Mouse (Mus musculus): Measurements from ENCODE around the gene Hdac10. TPM values are rescaled to one million over a fixed set of nuclear protein-coding genes. Genes with fewer than 3 reads are reported as not detected.

The Hdac10 gene
- total RNA-seq, 2 experiments from 2014 or later: 19.8 TPM

DNA sequence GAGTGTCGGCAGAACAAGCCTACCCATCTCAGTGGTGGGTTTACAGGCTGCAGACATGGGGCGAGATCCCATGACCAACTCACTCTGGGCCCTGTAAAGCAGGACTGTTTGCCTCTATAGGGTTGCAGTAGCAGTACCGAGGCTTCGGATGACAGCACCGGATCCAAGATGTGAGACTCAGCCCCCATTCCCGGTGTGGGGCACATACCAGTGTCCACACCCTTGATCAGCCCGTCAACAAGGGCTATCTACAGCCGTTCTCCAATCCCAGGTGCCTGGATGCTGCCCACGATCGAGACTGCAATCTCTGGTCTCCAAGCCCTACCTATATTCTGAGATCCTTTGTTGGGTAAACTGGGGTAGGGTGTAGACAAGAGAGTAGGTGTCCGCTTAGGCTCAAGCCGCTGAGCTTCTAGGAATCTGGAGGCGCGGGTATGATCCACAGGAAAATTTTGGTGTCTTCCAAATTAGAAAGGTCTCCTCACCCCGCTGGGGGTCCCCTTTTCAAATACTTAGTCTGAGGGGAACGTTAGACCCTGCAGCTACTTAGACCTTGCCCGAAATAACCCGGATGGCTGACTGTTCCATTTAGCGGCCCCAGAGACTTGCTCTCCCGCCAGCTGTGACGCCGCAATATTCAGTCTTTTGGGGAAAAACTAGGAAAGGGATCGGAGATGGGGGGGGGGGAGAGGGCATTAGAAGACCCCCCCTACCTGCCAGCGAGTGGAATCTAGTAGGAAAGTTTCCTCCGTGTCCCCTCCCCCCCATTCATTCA lies 20.2 kb upstream of the Hdac10 start:
- no peak for DNase-seq (ENCODE audit: low spot score in 2 of 2)

DNA sequence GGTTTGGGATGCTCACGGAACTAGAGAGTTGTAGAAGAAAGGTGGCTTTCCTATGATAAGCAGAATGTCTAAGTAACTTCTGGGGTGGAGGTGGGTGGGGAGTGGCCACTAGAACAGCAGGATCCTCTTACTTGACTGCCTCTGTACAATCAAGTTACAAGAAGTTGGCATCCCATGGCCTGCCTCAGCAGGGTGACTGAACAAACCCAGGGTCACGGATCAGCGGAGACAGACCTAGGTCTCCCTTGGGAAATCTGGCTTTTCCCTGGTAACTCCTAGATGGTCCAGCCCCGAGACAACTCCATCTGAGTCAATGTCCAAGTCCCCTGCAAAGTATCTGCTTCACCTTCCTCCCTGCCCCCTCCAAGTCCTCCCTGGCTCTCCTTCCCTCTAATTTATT lies 19.4 kb upstream of the Hdac10 start:
- no peak for DNase-seq (ENCODE audit: low spot score in 2 of 2)

DNA sequence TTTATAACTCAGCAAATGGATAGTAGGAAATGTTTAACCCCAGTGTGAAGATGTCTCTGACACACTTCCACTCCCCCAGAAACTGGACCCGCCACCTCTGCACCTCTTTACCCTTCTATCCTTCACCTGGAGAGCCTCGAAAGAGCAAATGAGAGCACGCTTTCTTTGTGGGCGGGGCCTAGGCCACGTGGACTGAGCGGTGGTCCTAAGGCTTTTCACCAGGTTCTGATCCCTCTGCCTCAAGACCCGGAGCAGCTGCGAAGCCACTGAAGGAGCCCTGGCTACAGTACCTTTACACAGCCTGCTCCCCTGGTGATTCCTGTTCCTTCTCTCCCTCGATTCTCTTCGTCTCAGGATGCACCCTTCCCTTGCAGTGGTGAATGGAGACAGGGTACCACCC lies 19.0 kb upstream of the Hdac10 start:
- DNase-seq (ENCODE audit: low spot score in 2 of 2): no peak

DNA sequence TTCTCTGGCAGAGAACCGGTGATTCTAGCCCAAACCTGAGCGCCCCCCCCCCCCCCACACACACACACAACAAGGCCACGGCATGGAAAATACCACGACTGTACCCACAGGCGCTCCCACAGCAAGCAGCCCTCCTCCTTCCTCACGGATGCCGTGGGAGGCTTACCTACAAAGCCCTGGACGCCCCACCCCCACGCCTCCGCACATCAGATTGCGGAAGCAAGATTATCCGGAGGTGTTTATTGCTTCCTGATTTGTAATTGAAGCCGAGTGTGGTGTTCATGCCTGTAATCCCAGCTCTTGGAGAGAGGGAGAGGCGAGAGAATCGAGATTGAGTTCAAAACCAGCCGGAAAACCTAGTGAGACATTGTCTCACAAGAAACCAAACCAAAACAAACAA lies 18.5 kb upstream of the Hdac10 start:
- DNase-seq (ENCODE audit: low spot score in 2 of 2): no peak

DNA sequence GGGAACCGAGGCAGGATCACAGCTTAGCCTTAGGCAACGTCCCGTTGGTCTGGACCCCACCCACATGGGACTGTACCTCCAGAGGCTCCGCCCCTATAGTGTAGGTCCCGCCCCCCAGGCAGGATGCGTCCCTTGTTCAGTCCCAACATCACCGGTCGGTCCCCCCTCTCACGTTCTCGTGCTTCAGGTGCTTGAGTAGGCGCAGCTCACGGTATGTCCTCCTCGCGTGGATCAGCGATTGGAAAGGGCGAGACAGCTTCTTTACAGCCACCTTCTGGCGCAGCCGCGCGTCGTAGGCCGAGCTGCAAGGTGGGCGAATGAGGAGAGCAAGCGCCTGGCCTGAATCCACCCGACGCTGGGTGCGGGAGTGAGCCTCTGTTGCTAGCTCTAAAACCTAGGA lies 18.0 kb upstream of the Hdac10 start:
- DNase-seq (ENCODE audit: low spot score in 2 of 2): no peak

DNA sequence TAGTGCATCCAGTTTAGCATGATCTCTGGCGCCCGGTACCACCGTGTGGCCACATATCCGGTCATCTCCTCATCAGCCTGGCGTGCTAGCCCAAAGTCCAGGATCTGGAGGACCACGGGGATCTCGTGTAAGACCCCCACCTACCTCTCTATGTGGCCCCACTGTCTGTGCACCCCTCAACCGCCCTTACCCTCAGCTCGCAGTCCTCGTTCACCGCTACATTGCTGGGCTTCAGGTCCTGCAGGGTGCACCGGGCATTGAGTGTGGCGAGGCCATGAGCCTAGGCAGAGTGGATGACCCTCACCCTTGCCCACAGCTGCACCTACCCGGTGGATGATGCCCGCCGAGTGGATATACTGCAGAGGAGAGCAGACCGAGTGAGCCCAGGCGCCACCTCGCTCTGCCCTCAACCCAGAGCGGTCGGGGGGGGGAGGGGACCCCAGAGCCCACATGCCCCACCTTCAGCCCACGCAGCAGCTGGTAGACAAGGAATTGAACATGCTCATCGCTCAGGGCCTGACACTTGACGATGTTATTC lies 17.4 kb upstream of the Hdac10 start:
- no peak for DNase-seq (ENCODE audit: low spot score in 2 of 2)

DNA sequence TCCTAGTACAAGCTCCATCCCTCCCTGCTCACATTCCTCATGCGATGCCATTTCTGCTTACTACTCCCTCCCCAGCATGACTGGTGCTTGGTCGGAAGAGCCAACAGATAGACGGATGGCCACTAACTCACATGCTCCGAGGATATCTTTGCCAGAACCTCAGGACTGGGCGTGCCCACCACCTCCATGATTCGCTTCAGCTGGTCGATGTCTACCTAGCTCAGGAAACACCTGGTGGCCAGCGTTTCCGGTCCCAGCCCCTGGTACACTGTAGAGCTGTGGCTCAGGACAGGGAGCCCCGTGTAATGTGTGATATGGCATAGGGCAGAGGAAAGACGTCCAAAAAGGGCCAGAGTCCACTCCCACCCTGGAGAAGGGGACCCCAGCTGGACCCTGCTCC lies 16.5 kb upstream of the Hdac10 start:
- no peak for DNase-seq (ENCODE audit: low spot score in 2 of 2)

DNA sequence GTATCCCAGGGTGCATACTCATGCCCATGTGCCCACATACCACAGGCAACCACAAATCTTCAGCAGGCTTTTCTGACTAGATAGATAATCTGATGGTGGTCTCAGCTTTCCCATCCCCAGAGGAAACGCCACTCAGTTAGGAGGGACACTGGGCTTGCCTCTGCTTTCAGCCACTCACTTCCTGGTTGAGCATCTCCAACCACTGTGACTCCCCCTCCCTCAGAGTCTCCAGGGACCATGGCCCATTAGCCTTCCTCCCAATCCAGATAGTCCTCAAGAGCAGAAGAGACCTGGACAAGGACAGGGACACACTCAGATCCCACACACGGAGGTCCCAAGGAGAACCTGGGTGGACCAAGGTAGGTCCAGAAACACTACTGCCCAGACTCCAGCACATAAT lies 14.6 kb upstream of the Hdac10 start:
- no peak for DNase-seq (ENCODE audit: low spot score in 2 of 2)

DNA sequence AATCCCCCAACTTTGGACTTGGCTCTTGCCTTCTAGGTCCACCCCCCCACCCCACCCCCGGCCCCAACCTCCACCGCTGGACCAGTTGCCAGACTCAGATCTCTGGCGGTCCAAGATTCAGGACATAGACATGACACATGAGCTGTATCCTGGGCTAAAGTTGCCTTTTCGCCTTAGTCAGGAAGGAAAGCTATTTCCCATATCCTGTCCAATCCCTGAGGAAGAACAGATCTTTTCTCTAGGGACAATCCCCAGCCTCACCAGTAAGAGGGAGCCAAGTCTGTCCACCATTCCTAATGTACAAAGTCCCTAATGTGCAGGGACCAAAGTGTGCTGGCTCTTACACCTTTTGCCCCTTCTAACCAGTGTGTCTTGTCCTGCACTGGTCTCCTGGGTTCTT lies 13.4 kb upstream of the Hdac10 start:
- DNase-seq (ENCODE audit: low spot score in 2 of 2): no peak

DNA sequence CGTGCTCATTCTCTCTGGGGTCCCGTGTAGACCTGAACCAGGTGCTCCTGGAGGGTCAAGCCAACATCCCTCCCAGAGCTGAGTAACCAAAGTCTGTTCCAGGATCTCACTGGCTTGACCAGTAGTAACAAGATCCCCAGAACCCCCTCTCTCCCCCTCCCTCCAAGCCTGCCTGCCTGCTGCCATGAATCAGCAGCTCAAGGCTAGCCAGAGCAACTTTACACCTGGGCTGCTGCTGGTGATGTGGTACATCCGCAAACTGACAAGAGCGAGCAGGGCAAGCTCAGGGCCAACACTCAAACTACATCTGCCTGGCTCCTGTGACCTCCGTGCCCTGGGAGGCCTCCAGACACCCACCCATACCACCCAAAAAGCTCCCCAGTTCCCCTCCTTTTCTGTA lies 12.9 kb upstream of the Hdac10 start:
- DNase-seq (ENCODE audit: low spot score in 2 of 2): no peak

DNA sequence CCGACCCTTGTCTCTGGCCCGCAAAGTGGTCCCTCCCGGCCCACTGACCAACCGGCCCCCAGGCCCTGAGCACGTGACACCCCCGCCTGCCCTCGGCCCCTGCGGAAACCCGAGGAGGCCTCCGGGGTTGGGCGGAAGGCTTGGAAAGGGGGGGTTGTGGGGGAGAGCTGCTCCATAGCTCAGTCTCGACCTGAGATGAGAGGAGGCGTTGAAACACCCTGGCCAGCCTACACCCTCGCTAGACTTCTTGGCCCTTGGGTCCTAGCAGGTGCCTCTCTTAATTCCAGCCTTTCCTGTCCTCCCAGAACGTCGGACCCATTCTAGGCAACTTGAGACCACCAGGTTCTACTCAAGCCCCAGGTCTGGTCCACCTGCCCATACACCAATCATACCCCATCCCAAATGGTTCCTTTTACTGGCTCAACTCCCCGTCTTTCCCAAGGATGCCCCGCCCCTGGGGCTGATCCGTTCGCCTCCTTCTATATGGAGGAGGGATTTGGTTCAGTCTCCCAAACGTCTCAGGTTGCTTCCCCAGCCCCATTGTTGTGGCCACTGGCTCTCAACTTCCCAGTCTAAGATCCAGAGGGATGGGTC lies 12.3 kb upstream of the Hdac10 start, which contains the start of gene Mapk12:
Gene Mapk12, minus strand, starts transcription at position 45 of the 594 bp plus-strand sequence.
- DNase-seq (ENCODE audit: low spot score in 2 of 2): no peak

DNA sequence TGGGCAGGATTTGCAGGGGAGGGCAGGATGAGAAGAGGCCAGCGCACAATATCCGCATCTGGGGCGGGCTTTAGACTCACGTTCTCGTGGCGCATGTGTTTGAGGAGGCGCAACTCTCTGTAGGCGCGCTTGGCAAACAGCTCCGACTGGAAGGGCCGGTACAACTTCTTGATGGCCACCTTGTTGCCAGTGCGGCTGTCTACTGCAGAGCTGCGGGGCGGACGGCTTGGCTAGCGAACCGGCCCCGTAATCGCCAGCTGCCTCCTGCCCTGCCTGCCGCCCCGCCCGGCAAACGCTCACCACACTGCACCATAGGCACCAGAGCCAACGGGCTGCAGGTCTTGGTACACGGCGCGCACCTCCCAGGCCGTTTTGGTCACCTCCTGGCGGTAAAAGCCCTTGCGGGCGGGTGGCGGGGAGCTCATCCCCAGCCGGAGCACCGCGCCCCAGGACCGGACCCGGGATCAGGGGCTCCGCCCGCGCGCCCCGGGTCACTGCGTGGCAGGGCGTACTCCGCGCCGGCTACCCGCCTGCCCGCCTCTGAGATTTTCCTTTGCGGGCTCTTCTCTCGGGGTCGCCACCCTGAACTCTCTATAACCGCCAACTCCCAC lies 11.7 kb upstream of the Hdac10 start:
- DNase-seq (ENCODE audit: low spot score in 2 of 2): no peak

DNA sequence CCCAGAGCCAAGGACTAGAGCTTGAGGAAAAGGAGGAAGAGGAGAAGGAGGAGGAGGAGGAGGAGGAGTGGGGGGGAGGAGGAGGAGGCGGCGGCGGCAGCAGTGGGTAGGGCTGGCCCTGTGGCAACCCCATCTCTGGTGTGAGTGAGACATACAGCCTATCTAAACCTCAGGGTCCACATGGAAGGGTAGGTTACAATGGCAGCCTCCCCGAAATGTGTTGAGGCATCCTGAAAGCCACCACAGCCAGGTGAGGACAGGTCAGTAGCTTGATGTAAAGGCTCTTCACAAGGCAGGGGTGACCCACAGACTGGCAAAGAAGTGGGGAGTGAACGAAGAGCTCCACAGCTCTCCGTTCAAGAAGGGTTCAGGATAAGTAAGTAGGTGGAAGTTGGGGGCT lies 10.0 kb upstream of the Hdac10 start:
- no peak for DNase-seq (ENCODE audit: low spot score in 2 of 2)

DNA sequence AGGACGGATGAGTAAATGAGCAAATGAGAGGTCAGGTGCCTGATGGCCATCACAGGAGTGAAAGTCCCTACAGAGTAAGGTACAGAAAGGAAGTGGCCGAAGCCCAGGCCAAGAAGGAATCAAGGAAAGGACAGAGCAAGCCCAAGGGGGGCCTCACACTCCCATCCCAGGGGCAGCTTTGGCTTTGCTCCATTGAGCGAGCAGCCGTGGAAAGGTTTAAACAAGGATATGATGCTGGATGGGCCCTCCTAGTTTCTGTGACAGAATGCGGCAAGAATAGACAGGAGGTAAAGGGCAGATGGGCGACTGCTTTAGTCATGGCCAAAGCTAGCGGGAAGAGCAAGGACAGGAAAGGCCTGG lies 9.5 kb upstream of the Hdac10 start:
- no peak for DNase-seq (ENCODE audit: low spot score in 2 of 2)

DNA sequence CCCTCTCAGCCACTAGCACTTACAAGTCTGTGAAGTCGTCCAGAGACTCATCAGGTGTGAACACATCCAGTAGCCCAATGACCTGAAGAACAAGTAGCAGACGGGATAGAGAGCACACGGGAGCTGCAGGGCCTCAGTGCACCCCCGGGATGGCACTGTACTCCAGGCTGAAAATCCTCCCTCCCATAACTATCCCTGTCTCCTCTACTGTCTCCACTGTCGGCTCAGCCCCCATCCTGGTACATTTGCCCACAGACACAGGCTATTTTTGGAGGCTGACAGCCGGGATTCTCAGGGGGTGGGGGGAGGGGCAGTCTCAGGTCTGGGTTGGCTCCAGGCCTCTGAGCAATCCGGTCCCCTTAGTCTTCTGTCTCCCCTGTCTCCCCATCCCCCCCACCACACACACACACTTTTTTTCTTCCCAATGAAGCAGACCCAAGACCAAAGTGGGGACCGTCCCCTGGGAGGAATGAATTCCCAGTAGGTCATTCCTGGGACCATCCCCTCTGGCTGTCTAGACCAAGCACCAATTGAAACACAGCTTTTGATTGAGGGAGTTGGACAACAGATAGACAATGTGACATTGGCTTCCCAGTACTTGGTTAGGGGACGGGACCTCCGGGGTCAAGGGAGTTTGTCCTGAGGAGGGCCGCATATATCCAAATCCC lies 9.0 kb upstream of the Hdac10 start:
- no peak for DNase-seq (ENCODE audit: low spot score in 2 of 2)

DNA sequence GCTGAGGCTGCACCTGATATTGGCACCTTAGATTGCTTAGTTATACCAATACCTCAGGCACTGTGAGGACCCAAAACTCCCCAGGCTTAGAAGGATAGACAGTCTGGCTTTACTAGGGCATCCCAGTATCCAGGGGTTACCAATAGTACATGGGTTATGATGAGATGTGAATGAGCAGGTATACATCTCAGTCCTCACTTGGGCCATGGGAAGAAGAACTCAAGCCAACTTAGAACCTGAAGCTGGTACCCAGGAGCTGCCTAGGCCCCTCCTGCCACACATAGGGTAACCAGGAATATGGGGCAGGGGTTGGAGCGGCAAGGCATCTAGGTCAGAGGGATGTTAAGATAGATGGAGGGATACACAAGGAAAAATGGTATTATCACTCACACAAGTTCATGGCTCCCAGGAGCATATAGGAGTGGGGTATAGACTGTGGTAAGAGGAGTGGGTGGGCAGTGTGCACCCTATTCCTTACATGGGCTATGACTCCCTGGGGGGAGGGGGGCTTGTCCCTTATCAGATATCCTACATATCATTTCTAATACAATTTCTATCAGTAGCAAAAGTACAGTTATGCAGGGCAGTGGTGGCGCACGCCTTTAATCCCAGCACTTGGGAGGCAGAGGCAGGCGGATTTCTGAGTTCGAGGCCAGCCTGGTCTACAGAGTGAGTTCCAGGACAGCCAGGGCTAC lies 8.1 kb upstream of the Hdac10 start:
- DNase-seq (ENCODE audit: low spot score in 2 of 2): no peak

DNA sequence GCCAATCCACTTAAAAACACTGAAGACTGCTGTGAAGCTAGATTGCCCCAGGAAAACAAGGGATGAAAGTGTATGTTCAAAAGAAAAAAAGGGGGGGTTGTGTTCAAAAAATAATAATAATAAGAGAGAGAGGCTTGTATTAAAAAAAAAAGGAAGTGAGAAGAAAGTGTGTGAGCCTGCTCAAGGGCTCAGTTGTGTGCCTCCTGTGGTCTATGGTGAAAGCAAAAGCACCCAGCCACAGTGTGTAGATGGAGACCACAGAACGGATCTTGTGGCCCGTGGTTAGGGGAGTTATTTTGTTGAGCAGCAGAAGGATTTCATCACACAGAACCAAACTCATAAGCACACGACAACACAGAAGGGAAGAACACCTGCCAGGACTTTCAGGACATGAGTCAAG lies 2.8 kb upstream of the Hdac10 start:
- no peak for DNase-seq (ENCODE audit: low spot score in 2 of 2)

DNA sequence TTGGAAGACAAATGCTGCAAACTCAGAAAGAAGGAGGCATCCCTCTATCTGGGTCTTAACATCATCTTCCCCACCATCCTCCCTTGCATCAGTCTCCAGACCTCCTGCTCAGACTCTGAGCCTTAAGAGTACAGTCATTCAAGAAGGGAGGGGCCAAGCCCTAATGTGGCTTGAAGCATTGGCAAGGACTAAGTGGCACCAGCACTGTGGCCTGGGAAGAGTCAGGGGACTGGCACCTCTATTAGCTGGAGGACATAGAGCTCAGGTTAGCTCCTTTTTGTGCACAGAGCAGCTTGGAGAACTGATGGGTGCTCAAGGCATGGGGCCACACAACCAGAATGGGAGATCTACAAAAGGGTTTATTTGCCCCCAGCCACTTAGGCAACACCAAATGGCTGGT lies 1.7 kb upstream of the Hdac10 start:
- DNase-seq (ENCODE audit: low spot score in 2 of 2): no peak

DNA sequence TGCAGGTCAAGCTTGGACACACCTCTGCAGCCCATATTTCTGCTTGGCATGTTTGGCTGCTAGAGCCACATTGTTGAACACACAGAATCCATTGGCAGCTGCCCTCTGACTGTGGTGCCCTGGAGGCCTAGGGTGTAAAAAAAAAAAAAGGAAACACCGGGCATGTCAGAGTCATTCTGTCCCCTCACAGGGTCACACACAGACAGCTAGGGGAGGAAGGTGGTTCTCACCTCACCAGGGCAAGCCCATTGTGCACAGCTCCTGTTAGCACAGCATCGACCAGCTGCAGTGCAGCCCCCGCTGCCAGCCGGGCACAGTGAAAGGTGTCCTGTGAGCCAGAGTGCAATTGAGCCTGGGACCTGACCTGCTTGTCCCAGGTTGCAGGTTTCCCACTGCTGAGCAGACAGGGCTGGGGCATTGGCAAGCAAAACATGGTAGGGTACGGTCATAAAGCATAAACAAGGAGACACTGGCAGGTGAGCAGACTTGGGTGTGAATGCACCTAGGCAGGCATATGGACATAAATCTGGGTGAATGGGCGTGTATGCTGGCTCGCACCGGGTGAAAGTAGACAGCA lies 1.0 kb downstream of the Hdac10 start:
- DNase-seq (ENCODE audit: low spot score in 2 of 2): no peak

DNA sequence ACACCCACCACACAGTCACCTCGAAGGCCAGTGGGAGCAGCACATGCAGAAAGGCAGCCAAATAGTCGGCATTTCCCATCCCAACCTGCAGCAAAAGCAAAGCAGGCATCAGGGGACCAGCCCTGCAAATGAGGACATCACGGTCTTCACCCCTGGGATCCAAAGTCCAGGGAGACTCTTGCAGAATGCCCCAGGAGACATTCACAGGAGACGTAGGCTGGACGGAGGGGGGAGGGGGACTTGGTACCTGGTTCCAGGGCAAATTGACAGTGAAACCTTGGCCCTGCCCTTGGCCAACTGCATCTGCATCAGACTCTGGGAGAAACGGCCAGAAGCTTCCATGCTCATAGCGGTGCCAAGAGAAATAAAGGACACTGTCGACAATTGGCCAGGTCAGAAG lies 1.9 kb downstream of the Hdac10 start:
- DNase-seq (ENCODE audit: low spot score in 2 of 2): no peak

DNA sequence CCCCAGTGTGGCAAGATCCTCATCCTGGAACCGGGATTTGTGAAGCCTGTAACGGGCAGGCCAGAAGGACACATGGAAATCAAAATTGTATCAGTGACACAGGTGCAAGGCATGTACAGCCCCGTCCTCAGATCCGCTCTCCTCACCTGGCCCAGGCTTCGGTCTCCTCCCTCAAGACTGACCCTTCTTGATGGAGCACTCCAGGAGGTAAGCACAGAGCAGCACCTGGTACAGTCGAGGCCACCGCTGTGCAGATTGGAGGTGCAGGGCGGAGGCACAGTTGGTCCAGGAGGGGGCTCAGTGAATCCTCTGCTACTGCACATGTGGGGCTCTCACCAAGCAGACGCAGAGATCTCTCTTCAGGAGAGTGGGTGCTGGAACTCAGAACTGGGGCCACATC lies 3.1 kb downstream of the Hdac10 start:
- no peak for DNase-seq (ENCODE audit: low spot score in 2 of 2)

Data from adrenal gland, postnatal 4 days (tissue).